Mouse (Mus musculus): ENCODE measurements around the gene Osbpl5.

DNA sequence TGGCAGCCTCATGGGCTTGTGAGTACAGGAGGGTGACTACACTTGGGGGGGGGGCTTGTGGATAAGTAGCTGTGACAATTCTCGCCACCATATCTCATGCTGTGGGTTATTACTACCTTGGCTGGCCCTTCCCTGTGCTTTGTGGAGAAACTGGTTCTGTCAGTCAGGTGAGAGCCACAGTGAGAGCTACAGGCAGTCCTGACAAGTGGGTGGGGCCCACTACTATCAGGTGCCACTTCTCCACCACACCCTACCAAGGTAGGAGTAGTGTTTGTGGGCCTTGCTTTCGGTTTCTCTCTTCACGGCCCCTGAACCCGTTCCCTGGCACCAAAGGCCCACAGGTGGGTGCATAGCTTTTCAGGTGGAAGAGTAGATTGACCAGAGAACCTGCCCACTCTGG lies 32.9 kb downstream of the Osbpl5 start:
- TF ChIP-seq CTCF (IDR thresholded peaks at IDR 0.05; ENCODE audit: control insufficient read depth, insufficient read depth, insufficient replicate concordance, low read depth, low read length) (no peak), POLR2A (IDR thresholded peaks at IDR 0.05; ENCODE audit: control insufficient read depth, low read depth, low read length) (no peak)

Data from testis, adult 2 months (tissue).